Mouse (Mus musculus) bone marrow macrophage, adult 2 months (primary cell): Measurements from ENCODE around the gene Tsc22d2.

ENCODE experiments used
- CTCF ChIP-seq: IDR thresholded peaks from 2 replicates; pipeline ENCODE4 v1.5.1; 2012; ENCODE audit warnings: low read depth, mild to moderate bottlenecking, low read length, moderate library complexity
- POLR2A ChIP-seq: IDR thresholded peaks from 2 replicates; pipeline ENCODE4 v1.6.1; 2012; ENCODE audit warnings: mild to moderate bottlenecking, low read depth, low read length, borderline replicate concordance

DNA sequence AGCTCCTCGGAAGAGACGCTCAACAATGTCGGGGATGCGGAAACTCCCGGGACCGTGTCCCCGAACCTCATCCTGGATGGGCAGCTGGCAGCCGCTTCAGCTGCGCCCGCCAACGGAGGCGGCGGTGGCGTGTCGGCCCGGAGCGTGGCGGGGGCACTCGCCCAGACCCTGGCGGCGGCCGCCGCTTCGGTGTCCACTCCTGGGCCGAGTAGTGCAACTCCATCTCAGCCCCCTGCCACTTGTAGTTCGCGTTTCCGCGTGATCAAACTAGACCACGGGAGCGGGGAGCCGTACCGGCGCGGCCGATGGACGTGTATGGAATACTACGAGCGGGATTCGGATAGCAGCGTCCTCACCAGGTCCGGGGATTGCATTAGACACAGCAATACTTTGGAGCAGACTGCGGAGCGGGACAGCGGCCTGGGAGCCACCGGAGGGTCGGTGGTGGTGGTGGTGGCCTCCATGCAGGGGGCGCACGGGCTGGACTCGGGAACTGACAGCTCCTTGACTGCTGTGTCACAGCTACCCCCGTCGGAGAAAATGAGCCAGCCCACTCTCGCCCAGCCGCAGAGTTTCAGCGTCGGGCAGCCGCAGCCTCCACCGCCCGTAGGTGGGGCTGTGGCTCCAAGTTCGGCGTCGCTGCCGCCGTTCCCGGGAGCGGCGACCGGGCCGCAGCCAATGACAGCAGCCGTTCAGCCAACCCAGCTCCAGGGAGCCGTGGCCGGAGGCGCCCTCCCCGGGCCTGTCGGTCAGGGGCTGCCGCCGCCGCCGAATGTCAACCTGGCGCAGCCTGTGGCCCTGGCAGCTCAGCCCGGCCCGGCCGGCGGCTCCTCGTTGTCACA lies 1.6 kb downstream of the Tsc22d2 start:
- TF ChIP-seq POLR2A (no peak), CTCF (no peak)
